Mouse (Mus musculus) erythroblast, embryonic 14.5 days (primary cell): ENCODE results near the gene Cdk14. TPM values are rescaled to one million over a fixed set of nuclear protein-coding genes. Genes with fewer than 3 reads are reported as not detected.

Experiments used
- H3K27me3 ChIP-seq: 2 replicates; pipeline ENCODE4 v1.6.1; 2012; ENCODE audit warnings: inconsistent platforms; ENCODE audit not compliant: control insufficient read depth
- H3K36me3 ChIP-seq: 2 replicates; pipeline ENCODE4 v1.6.1; 2012; ENCODE audit warnings: mild to moderate bottlenecking, inconsistent platforms; ENCODE audit not compliant: control insufficient read depth
- H3K4me1 ChIP-seq: 2 replicates; pipeline ENCODE4 v1.6.1; 2012; ENCODE audit warnings: inconsistent platforms; ENCODE audit not compliant: control insufficient read depth
- H3K4me3 ChIP-seq: replicated peaks from 2 replicates; pipeline ENCODE3; 2012; ENCODE audit warnings: moderate library complexity, mild to moderate bottlenecking, inconsistent platforms
- H3K9me3 ChIP-seq: 2 replicates; pipeline ENCODE4 v1.6.1; 2012; ENCODE audit warnings: low read length, inconsistent platforms, mixed read lengths; ENCODE audit not compliant: control insufficient read depth
- GATA1 ChIP-seq: IDR thresholded peaks from 2 replicates; pipeline ENCODE4 v1.6.1; 2012; ENCODE audit warnings: low read length, inconsistent platforms, mixed read lengths
- TAL1 ChIP-seq: IDR thresholded peaks from 3 replicates; pipeline ENCODE4 v1.6.1; 2012; ENCODE audit warnings: low read length, inconsistent platforms, mixed read lengths
- polyA plus RNA-seq: library from polyadenylated mRNA; stranded (reverse); fragments of >175 nt; gene quantifications from 2 replicates; pipeline ENCODE4 v1.2.3, GENCODE M21; 2012

Gene Cdk14
- polyA plus RNA-seq, 1 experiment: not detected

GRCm38 (mm10) chr5:5163823-5164222 lies 256.3 kb downstream of the Cdk14 start:
- TF ChIP-seq TAL1 (no peak), GATA1 (no peak)
- Histone ChIP-seq H3K4me3 (no peak overlapping the region), H3K27me3 (no peaks in the 10 kb centered on the region), H3K36me3 (no peaks in the 10 kb centered on the region), H3K9me3 (no peaks in the 10 kb centered on the region), H3K4me1 (no peaks in the 10 kb centered on the region)

GRCm38 (mm10) chr5:5159521-5159920 lies 260.6 kb downstream of the Cdk14 start:
- TF ChIP-seq GATA1: no peak
- TF ChIP-seq TAL1: no peak

GRCm38 (mm10) chr5:5139855-5140254 lies 280.3 kb downstream of the Cdk14 start:
- Histone ChIP-seq H3K4me3 (no peak overlapping the region), H3K9me3 (no peaks in the 10 kb centered on the region), H3K4me1 (no peaks in the 10 kb centered on the region), H3K36me3 (no peaks in the 10 kb centered on the region), H3K27me3 (no peaks in the 10 kb centered on the region)
- TF ChIP-seq GATA1: no peak
- no peak for TF ChIP-seq TAL1

More at GRCm38 (mm10) chr5:5159521-5159920, 260.6 kb downstream of the Cdk14 start:
- no peaks in the 10 kb centered on the region for H3K9me3 ChIP-seq
- no peaks in the 10 kb centered on the region for H3K4me1 ChIP-seq
- H3K27me3 ChIP-seq: no peaks in the 10 kb centered on the region
- no peak overlapping the region for H3K4me3 ChIP-seq
- H3K36me3 ChIP-seq: no peaks in the 10 kb centered on the region

GRCm38 (mm10) chr5:5134905-5135511 lies 285.1 kb downstream of the Cdk14 start:
- no peaks in the 10 kb centered on the region for H3K9me3 ChIP-seq
- H3K4me3 ChIP-seq: no peak overlapping the region
- H3K27me3 ChIP-seq: no peaks in the 10 kb centered on the region
- H3K4me1 ChIP-seq: no peaks in the 10 kb centered on the region
- no peaks in the 10 kb centered on the region for H3K36me3 ChIP-seq
- TF ChIP-seq TAL1 (no peak), GATA1 (no peak)

GRCm38 (mm10) chr5:5134143-5134904 lies 285.8 kb downstream of the Cdk14 start:
- Histone ChIP-seq H3K4me3 (no peak overlapping the region), H3K9me3 (no peaks in the 10 kb centered on the region), H3K27me3 (no peaks in the 10 kb centered on the region), H3K4me1 (no peaks in the 10 kb centered on the region), H3K36me3 (no peaks in the 10 kb centered on the region)
- TF ChIP-seq GATA1 (no peak), TAL1 (no peak)

GRCm38 (mm10) chr5:5128852-5129251 lies 291.3 kb downstream of the Cdk14 start:
- Histone ChIP-seq H3K27me3 (no peaks in the 10 kb centered on the region), H3K9me3 (no peaks in the 10 kb centered on the region), H3K36me3 (no peaks in the 10 kb centered on the region), H3K4me1 (no peaks in the 10 kb centered on the region), H3K4me3 (no peak overlapping the region)
- TF ChIP-seq TAL1 (no peak), GATA1 (no peak)

GRCm38 (mm10) chr5:5124645-5125044 lies 295.5 kb downstream of the Cdk14 start:
- no peaks in the 10 kb centered on the region for H3K36me3 ChIP-seq
- no peak overlapping the region for H3K4me3 ChIP-seq
- H3K27me3 ChIP-seq: no peaks in the 10 kb centered on the region
- H3K9me3 ChIP-seq: no peaks in the 10 kb centered on the region
- H3K4me1 ChIP-seq: no peaks in the 10 kb centered on the region
- no peak for TF ChIP-seq TAL1
- TF ChIP-seq GATA1: no peak

- no peak for TF ChIP-seq GATA1
- TF ChIP-seq TAL1: no peak
- Histone ChIP-seq H3K27me3 (no peaks in the 10 kb centered on the region), H3K4me3 (no peak overlapping the region), H3K9me3 (no peaks in the 10 kb centered on the region), H3K36me3 (no peaks in the 10 kb centered on the region), H3K4me1 (no peaks in the 10 kb centered on the region)
Observed at GRCm38 (mm10) chr5:5116775-5117522, 303.2 kb downstream of the Cdk14 start.

GRCm38 (mm10) chr5:5115546-5115945 lies 304.6 kb downstream of the Cdk14 start:
- Histone ChIP-seq H3K4me3 (no peak overlapping the region), H3K9me3 (no peaks in the 10 kb centered on the region), H3K36me3 (no peaks in the 10 kb centered on the region), H3K27me3 (no peaks in the 10 kb centered on the region), H3K4me1 (no peaks in the 10 kb centered on the region)
- TF ChIP-seq TAL1: no peak
- no peak for TF ChIP-seq GATA1
